Mouse (Mus musculus) kidney, embryonic 14.5 days (tissue): ENCODE measurements around the gene Gabrg3. TPM values are rescaled to one million over a fixed set of nuclear protein-coding genes. Genes with fewer than 3 reads are reported as not detected.

Source experiments
- ATAC-seq: fragments of 200-750 bp; cut with Nextera tagmentation; 2 replicates; pipeline ENCODE4 v1.8.0; 2017; ENCODE audit warnings: moderate number of reproducible peaks, mild to moderate bottlenecking, moderate TSS enrichment, moderate library complexity; ENCODE audit not compliant: low FRiP score, low TSS enrichment
- H3K27ac ChIP-seq: fragments of 300-500 bp; sonication (generic); 2 replicates; pipeline ENCODE4 v1.5.1; 2014; ENCODE audit warnings: low read depth, mild to moderate bottlenecking, low read length, moderate library complexity, mixed read lengths
- H3K27me3 ChIP-seq: fragments of 300-500 bp; sonication (generic); 2 replicates; pipeline ENCODE4 v1.6.1; 2014; ENCODE audit warnings: mild to moderate bottlenecking, low read length; ENCODE audit not compliant: control insufficient read depth, insufficient read depth
- H3K36me3 ChIP-seq: fragments of 300-500 bp; sonication (generic); 2 replicates; pipeline ENCODE4 v1.6.1; 2014; ENCODE audit warnings: low read length, mixed read lengths; ENCODE audit not compliant: control insufficient read depth, insufficient read depth
- H3K4me1 ChIP-seq: fragments of 300-500 bp; sonication (generic); 2 replicates; pipeline ENCODE4 v1.6.1; 2014; ENCODE audit warnings: low read length, mixed read lengths; ENCODE audit not compliant: control insufficient read depth, insufficient read depth
- H3K4me2 ChIP-seq: fragments of 300-500 bp; sonication (generic); replicated peaks from 2 replicates; pipeline ENCODE4 v1.6.1; 2014; ENCODE audit warnings: low read depth, mild to moderate bottlenecking, low read length
- H3K4me3 ChIP-seq: fragments of 300-500 bp; sonication (generic); 2 replicates; pipeline ENCODE4 v1.5.1; 2014; ENCODE audit warnings: mild to moderate bottlenecking, low read length
- H3K9ac ChIP-seq: fragments of 300-500 bp; sonication (generic); 2 replicates; pipeline ENCODE4 v1.6.1; 2014; ENCODE audit warnings: low read depth, mild to moderate bottlenecking, low read length, moderate library complexity
- H3K9me3 ChIP-seq: fragments of 300-500 bp; sonication (generic); 2 replicates; pipeline ENCODE4 v1.6.1; 2016; ENCODE audit warnings: low read length; ENCODE audit not compliant: control insufficient read depth
- whole genome bisulfite sequencing: fragments of 180-500 bp; shearing (Covaris S2); extraction: QIAGEN DNeasy Blood & Tissue Kit; methylation state at CpG from one replicate; pipeline ENCODE4 v1.1.7; 2014; 5-methylcytosine and 5-hydroxymethylcytosine counted together
- polyA plus RNA-seq: library from polyadenylated mRNA; unstranded; fragments of >200 nt; fragmentation: Nextera tagmentation; extraction: Ambion mirVana; gene quantifications from 2 replicates; pipeline ENCODE4 v1.2.1, GENCODE M21; 2014

The Gabrg3 gene
- polyA plus RNA-seq, 1 experiment from 2014 or later: 0.54 TPM

DNA sequence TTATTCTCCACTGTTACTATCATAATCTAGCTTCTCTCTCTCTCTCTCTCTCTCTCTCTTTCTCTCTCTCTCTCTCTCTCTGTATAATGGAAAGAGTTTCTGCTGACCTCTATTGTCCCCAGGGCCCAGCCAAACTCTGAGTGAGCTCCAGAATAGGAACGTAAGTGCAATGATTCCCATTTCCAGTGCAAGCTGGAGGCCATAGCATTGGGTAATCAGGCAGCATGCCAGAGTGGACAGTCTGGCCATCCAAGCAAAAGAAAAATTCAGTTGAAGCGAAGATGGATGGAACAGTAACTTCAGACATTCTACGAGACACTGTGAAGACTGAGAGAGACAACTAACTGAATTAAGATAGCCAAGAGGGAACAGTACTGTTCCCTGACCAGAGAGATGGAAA lies 228.8 kb downstream of the Gabrg3 start:
- 79% methylated on average over 3 of the region's 3 CpGs for WGBS
- H3K4me3 ChIP-seq: no peak overlapping the region
- ATAC-seq: no peak

DNA sequence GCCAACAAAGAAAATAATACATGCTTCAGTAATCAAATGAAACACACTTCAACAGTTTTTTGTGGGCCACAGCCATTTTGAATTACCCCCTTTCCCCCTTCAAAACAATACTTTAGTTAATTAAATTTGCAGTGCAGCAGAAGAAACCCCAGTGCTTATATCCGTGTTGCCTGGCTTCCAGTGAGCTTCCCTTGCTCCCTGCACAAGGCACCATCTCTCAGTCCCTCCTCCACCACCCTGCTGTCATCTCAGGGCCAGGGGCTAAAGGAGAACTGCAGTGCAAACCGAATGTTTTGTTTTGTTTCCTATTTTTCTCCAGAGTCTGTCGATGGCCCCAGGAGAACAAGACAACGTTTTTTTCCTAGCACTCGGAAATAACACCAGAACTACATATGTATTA lies 233.2 kb downstream of the Gabrg3 start:
- H3K27ac ChIP-seq: no peak overlapping the region
- no peaks in the 10 kb centered on the region for H3K9me3 ChIP-seq
- H3K4me2 ChIP-seq: no peak overlapping the region
- H3K4me3 ChIP-seq: no peak overlapping the region
- no peaks in the 10 kb centered on the region for H3K36me3 ChIP-seq
- WGBS: 33% methylated on average over 5 of the region's 5 CpGs
- ATAC-seq: no peak
- H3K27me3 ChIP-seq: no peaks in the 10 kb centered on the region
- no peak overlapping the region for H3K9ac ChIP-seq
- H3K4me1 ChIP-seq: no peaks in the 10 kb centered on the region

More for the DNA sequence above, 228.8 kb downstream of the Gabrg3 start:
- Histone ChIP-seq H3K9ac (no peak overlapping the region), H3K9me3 (no peaks in the 10 kb centered on the region), H3K4me1 (no peaks in the 10 kb centered on the region), H3K4me2 (no peak overlapping the region), H3K27me3 (no peaks in the 10 kb centered on the region), H3K27ac (no peak overlapping the region), H3K36me3 (no peaks in the 10 kb centered on the region)

GRCm38 (mm10) chr7:57150768-57151167 lies 236.2 kb downstream of the Gabrg3 start:
- H3K4me2 ChIP-seq: no peak overlapping the region
- no peaks in the 10 kb centered on the region for H3K27me3 ChIP-seq
- H3K36me3 ChIP-seq: no peaks in the 10 kb centered on the region
- H3K27ac ChIP-seq: no peak overlapping the region
- no peaks in the 10 kb centered on the region for H3K4me1 ChIP-seq
- WGBS: 65% methylated on average over 5 of the region's 5 CpGs
- no peak overlapping the region for H3K4me3 ChIP-seq
- ATAC-seq: no peak
- H3K9ac ChIP-seq: no peak overlapping the region
- H3K9me3 ChIP-seq: no peaks in the 10 kb centered on the region

DNA sequence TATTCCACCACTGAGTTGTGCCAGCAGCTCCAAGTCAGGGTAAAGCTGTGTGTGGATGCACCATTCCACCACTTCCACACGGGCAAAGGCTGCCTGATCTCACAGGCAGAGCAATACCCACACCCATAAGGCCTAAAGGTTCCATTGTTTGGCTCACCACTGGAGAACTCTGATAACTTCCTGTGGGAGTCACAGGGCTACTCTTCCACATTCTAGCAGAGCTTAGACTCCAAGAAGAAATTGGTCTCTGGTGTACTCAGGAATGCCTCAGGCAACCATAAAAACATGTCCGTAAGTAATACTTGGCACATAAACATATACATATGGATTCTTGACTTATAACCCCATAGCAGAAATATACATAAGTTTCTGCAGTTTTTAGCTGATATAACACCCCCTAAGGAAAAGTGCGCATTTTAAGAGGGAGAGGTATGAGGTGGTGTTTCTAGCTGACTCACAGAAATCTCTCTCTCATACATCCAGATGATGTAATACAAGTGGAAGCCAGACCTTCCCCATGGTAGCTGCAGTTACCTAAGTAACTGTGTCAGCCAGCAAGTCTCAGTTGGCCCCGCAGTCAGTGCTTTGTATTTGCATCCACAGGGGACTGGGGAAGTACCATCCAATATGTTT lies 248.8 kb downstream of the Gabrg3 start:
- Histone ChIP-seq H3K36me3 (no peaks in the 10 kb centered on the region), H3K27ac (no peak overlapping the region), H3K9me3 (no peaks in the 10 kb centered on the region), H3K9ac (no peak overlapping the region), H3K4me3 (no peak overlapping the region), H3K27me3 (no peaks in the 10 kb centered on the region), H3K4me1 (no peaks in the 10 kb centered on the region), H3K4me2 (no peak overlapping the region)
- no peak for ATAC-seq
- WGBS: 79% methylated on average over 4 of the region's 4 CpGs

GRCm38 (mm10) chr7:57133009-57133408 lies 254.0 kb downstream of the Gabrg3 start:
- 74% methylated on average over 4 of the region's 4 CpGs for WGBS
- no peak for ATAC-seq
- Histone ChIP-seq H3K4me3 (no peak overlapping the region), H3K36me3 (no peaks in the 10 kb centered on the region), H3K9ac (no peak overlapping the region), H3K9me3 (no peaks in the 10 kb centered on the region), H3K4me1 (no peaks in the 10 kb centered on the region), H3K4me2 (no peak overlapping the region), H3K27me3 (no peaks in the 10 kb centered on the region), H3K27ac (no peak overlapping the region)

DNA sequence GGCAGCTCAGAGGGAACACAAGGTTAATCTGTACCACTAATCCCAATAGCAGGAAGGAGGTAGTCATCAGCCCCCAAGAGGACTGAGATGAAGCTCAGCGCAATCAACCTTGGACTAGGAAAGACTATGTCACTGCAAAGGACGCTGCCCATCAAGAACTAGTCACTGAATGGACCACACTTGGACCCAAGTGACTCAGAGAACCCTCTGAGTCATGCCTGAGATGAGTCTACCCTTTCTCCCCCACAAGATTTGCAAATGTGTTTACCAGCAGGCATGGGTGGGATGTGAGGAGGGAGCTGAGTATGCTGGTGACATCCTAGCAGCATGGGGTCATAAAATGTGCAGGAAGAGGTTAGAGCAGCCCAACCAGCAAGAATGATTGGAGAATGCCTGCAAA lies 254.5 kb downstream of the Gabrg3 start:
- Histone ChIP-seq H3K36me3 (no peaks in the 10 kb centered on the region), H3K9ac (no peak overlapping the region), H3K9me3 (no peaks in the 10 kb centered on the region), H3K4me1 (no peaks in the 10 kb centered on the region), H3K4me3 (no peak overlapping the region), H3K4me2 (no peak overlapping the region), H3K27me3 (no peaks in the 10 kb centered on the region), H3K27ac (no peak overlapping the region)
- WGBS: 80% methylated on average over 2 of the region's 2 CpGs
- no peak for ATAC-seq

DNA sequence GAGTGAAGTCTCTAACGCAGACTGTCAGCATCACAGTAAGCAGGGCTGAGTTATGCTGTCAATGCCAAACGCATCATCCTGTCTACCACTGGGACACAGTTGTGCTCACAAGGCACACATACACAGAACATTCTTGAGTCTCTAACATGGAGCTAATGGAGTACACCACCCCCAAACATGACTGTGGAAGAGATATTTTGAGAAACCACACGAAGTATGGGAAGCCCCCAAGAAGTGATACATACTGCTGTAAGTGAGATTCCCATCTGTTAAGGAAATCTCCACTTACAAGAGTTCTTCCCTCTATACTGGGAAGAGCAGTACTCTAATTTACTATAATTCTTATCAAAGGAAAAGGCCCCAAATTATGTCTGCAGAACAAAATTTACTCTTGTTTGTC lies 286.9 kb downstream of the Gabrg3 start:
- 83% methylated on average over 3 of the region's 3 CpGs for WGBS
- no peak for ATAC-seq
- no peaks in the 10 kb centered on the region for H3K4me1 ChIP-seq

DNA sequence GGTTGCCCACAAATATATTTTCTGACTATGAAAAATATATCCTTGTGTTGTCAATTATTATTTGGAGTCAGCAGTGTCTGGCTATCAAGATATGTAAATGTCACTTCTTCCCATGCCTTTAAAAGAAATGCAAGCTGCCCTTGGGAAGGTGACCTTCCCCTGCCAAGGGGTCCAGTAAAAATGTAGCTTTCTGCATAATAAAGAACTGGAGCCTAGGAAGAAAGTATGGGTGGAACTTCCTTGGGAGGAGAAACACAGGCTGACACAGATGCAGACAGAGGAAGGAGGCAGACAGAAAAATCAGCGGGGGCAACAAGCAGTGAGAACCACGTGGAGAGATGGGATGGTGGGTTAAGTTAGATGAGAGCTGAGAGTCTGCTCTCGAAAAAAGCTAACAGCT lies 304.9 kb downstream of the Gabrg3 start:
- H3K4me3 ChIP-seq: no peak overlapping the region
- H3K4me2 ChIP-seq: no peak overlapping the region
- no peak overlapping the region for H3K9ac ChIP-seq
- no peak overlapping the region for H3K27ac ChIP-seq
- H3K36me3 ChIP-seq: no peaks in the 10 kb centered on the region
- H3K4me1 ChIP-seq: no peaks in the 10 kb centered on the region
- no peaks in the 10 kb centered on the region for H3K9me3 ChIP-seq
- H3K27me3 ChIP-seq: no peaks in the 10 kb centered on the region
- WGBS: 71% methylated on average over 3 of the region's 3 CpGs
- no peak for ATAC-seq

More for the DNA sequence above, 286.9 kb downstream of the Gabrg3 start:
- Histone ChIP-seq H3K9ac (no peak overlapping the region), H3K27ac (no peak overlapping the region), H3K36me3 (no peaks in the 10 kb centered on the region), H3K4me3 (no peak overlapping the region), H3K4me2 (no peak overlapping the region), H3K27me3 (no peaks in the 10 kb centered on the region), H3K9me3 (no peaks in the 10 kb centered on the region)

DNA sequence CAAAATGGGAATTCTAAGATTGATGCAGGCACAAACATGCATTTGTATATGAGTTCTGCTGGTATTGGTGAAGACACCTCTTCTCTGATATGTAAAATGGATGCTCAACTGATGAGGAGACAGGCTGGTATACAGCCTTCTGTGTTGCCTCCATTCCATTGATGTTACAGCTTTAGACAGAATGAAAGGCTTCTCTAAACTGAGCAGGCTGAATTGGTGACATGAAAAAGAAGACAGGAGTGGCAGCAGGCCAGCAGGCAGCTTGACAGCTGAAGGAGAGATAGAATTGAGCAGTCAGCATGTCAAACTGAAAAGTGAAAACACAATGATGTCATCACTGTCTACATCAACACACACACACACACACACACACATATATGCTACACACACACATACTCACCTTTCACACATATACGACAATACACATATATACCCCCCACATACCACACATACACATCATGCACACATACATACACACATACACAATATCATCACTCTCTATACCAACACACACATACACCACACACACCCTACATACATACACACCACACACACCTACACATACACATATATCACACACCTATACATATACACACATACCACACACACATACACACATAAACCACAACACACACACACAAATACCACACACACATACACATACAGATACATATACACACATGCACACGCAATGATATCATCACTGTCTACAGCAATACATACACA lies 315.4 kb downstream of the Gabrg3 start:
- no peak for ATAC-seq
- WGBS: 97% methylated on average over 2 of the region's 2 CpGs

More for the DNA sequence above, 315.4 kb downstream of the Gabrg3 start:
- Histone ChIP-seq H3K9me3 (no peaks in the 10 kb centered on the region), H3K27ac (no peak overlapping the region), H3K36me3 (no peaks in the 10 kb centered on the region), H3K4me1 (no peaks in the 10 kb centered on the region), H3K4me2 (no peak overlapping the region), H3K27me3 (no peaks in the 10 kb centered on the region), H3K9ac (no peak overlapping the region), H3K4me3 (no peak overlapping the region)
